Mouse (Mus musculus) liver, postnatal 0 days (tissue): ENCODE results near the gene Skil.

Experiments
- CTCF ChIP-seq: sonication (generic); IDR thresholded peaks from 2 replicates; pipeline ENCODE4 v1.5.1; 2016; ENCODE audit warnings: antibody characterized with exemption, low read depth
- EP300 ChIP-seq: IDR thresholded peaks from 2 replicates; pipeline ENCODE4 v1.6.1; 2016; ENCODE audit warnings: antibody characterized with exemption, low read depth, mild to moderate bottlenecking

DNA sequence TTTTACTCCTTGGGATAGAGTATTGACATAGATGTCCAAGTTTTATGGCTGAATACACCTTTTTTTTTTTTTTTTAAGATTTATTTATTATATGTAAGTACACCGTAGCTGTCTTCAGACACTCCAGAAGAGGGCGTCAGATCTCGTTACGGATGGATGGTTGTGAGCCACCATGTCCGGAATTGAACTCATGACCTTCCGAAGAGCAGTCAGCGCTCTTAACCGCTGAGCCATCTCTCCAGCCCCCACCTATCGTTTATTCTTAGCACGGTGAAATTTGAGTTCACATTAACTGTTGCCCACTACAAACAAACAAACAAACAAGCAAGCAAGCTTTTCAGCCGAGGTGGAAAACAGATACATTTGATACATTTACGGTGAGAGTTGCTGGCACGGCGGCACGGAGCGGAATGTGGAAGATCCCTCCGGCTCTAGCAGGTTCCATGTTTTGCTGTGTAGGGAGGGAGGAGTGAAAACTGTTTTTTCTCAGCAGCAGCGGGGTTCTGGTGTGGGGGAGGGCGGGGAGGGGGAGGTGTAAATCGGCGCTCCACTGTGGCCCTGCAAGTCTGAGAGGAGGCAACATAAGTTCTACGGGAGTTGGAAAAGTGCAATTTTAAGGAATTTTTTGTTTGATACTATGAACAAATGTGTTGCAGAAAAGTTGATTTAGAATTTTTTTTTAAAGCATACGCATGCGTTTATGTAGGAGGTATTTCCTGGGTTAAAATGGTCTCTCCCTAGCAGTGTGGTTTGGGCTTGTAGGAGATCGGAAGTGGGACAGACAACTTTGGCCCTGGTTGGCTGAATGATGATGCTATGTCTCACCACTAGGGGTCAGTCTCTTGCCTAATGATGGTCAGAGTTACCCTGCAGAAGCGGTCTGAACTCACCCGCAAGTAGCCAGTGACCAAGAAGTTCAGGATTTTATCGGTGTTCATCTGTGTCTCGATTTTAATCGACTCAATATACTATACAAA is 37.9 kb upstream of the Skil start:
- TF ChIP-seq CTCF (peak; percentile 98), EP300 (no peak; the same call in 1 of the 2 replicates)
